Mouse (Mus musculus): ENCODE results near the gene Syn3.

GRCm38 (mm10) chr10:86026354-86026753, 472.3 kb downstream of the Syn3 start:
- TF ChIP-seq CTCF (IDR thresholded peaks at IDR 0.05; ENCODE audit: borderline replicate concordance, control insufficient read depth, extremely low read depth, insufficient read depth, low read length, poor library complexity) (no peak), POLR2A (IDR thresholded peaks at IDR 0.05; ENCODE audit: control insufficient read depth, extremely low read depth, insufficient read depth, low read length, poor library complexity) (no peak)

Data from thymus, adult 2 months (tissue).